Mouse (Mus musculus) frontal cortex, postnatal 10 days (tissue): Measurements from ENCODE around the gene Gal3st2c.
"Not testable (repeated sequence)": the region's sequence is repeated elsewhere in the genome, so short reads cannot be mapped to it uniquely, and the experiment has no call there.

Experiments
- DNase-seq, 2 experiments: peaks; one replicate each; pipeline ENCODE4 v3.0.0; 2022; ENCODE audit warnings: low spot score in 2 of 2, mixed read lengths in 1 of 2

Gal3st2c gene

GRCm38 (mm10) chr1:93990209-93990608 lies at the start of gene Gal3st2c:
TSS of gene Gal3st2c (plus strand) at chr1:93990509.
- not testable (repeated sequence) for DNase-seq

DNA sequence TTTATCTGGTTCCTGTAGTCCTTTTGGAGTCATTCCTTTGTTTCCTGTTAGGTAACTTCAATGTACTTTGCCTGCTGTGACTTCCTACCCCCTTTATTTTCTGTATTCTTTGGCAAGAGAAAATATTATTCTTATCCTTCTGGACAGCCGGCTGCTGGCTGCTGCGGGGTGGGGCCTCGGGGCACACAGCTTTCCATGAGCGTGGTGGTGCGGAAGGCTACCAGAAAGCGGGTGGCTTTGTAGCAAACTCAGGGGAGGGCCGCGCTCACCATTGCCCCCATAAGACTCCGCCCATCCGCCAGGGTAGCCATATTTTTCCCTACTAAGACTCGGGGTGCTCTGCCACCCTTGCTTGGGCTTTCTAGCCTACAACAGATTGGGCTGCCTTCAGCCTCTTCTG lies 41.2 kb upstream of the Gal3st2c start:
- DNase-seq, result not testable (repeated sequence)

GRCm38 (mm10) chr1:93966489-93966888 lies 23.8 kb upstream of the Gal3st2c start:
- DNase-seq, result not testable (repeated sequence)

DNA sequence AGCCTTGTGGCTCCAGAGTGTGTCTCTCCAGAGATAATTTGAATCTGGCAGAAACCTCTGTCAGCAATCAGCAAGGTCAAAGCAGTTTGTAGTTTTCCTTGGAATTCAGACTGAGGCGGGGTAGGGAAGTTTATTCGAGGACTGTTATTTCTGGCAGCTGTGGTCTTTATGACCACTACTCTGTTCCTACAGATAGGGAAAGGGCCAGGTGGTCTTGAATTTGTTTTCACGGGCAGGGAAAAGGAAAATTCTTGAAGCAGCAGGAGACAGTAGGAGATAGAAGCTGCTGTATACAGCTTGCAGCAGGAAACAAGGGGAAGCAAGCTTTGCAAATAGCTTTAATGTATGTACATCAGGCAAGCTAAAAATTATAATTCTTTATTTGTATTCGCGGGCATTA lies 19.9 kb upstream of the Gal3st2c start:
- not testable (repeated sequence) for DNase-seq

DNA sequence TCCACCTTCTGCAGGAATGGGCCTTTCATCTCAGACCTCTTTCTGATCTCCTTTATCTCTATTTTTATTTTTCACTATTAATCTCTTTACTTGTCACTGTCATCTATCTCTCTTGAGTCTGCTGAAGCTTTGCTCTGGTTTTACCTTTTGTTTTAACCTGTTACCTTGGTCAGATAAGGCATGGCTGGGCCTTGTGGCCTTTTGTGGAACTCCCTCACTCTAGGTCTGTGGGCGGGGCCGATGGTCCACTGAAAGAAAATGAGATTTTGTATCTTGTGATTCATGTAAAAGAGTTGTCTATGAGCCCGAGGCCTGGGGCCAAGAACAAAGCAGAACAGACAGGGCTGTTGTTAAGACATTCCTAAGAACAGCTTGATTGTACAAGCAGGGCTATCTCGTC lies 19.5 kb upstream of the Gal3st2c start:
- DNase-seq, result not testable (repeated sequence)

DNA sequence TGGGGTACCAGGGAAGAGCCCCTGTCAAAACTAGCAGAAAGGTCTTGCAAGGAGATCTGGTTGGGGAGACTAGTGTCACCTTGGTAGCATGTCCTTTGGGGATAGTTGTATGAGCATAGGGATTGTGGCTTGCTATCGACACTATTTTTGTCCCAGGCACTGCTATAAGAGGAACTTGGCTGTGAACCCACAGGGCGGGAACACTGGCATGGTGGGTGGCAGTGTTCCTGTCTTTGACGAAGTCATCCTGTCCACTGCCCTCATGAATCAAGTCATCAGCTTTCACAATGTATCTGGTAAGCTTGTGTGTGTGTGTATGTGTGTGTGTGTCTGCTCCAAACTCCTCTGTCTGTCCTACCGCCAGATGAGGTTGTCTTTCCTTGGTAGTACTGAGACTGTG lies 14.5 kb upstream of the Gal3st2c start:
- not testable (repeated sequence) for DNase-seq

DNA sequence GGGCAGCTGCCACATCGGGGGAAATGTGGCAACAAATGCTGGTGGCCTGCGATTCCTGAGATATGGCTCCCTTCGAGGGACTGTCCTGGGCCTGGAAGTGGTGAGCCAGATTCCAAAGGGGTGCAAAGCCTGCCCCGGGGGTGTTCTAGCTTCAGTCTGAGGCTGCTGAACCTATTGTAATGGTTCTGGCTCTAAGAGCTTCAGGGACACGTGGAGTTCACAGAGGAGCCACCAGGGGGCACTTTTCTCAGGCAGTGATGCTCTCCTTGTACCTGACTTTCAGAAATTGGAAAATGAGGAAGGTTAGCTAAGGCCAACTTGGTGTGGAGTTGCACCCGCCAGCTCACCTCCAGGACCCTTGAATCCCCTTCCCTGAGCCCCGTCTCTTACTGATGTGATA lies 12.0 kb upstream of the Gal3st2c start:
- not testable (repeated sequence) for DNase-seq

DNA sequence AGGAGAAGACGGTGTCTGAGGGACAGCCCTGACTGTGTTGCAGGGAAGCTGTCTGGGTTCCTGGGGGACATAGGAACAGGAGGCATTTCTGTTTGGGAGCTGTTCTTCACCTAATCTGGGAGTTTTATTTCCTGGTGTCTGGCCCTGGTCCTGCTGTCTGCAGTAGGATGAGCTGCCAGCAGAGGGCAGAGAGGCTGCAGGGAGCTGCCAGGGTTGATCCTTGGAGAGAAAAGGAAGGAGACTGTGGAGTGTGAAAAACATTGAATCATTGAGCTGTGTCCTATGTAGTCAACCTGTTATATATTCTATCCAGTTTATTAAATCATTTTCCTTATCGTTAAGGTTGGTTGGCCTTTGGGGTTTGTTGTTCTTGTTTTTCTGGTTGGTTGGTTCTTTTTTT lies 9.4 kb upstream of the Gal3st2c start:
- not testable (repeated sequence) for DNase-seq

GRCm38 (mm10) chr1:93986167-93986566 lies 4.1 kb upstream of the Gal3st2c start:
- DNase-seq, result no peak

GRCm38 (mm10) chr1:93988786-93989185 lies 1.5 kb upstream of the Gal3st2c start:
- DNase-seq, result no peak

- not testable (repeated sequence) for DNase-seq
Measured at GRCm38 (mm10) chr1:93991068-93991467, 759 bp downstream of the Gal3st2c start.

- DNase-seq, result not testable (repeated sequence)
Measured at GRCm38 (mm10) chr1:93991491-93991890, 1.2 kb downstream of the Gal3st2c start.

DNA sequence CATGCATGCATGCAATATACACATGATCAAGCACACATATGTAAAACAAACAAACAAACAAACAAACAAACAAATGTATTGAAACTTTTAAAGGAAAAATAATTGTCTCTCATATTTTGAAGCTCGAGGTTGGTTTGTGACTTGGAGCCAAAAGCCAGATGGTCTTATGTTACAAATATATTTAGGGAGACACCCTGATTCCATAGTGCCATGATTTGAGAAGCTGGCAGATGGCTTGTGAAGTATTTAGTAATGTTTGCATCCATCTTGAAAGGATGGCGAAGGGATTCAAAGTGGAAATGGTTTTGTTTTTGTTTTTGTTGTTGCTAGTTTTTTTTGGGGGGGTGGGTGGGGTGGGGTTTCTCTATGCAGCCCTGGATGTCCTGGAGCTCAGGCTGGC lies 10.7 kb downstream of the Gal3st2c start:
- DNase-seq, result no peak

DNA sequence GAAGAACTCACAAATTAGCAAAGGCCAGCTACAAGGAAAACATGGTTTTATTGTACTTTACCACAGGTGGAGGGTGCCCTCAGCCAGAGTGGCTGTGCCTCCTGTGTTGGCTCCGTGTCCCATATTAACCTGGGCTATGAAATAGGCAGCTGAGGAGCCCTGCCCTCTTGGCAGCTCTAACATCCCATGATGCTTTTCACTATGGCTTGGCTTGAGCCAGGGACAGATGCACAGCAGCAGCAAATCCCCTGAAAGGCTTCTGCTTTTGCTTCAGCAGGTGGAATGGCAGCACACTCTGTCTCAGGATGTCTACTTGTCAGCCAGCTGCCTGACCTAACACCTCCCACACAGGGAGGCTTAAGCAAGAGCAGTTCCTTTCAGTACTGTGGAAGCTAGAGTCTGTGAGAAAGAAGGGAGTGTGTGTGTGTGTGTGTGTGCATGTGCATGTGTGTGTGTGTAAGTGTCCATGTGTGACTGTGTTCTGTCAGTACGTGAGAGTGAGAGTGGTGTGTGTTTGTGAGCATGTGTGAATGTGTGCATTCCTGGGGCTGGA lies 15.7 kb downstream of the Gal3st2c start:
- peak in 1 of 2 experiments; percentile 32 for DNase-seq

GRCm38 (mm10) chr1:94008826-94009225 lies 18.5 kb downstream of the Gal3st2c start:
- peak; percentile 40 to 70 for DNase-seq

GRCm38 (mm10) chr1:94011643-94012042 lies 21.3 kb downstream of the Gal3st2c start:
- DNase-seq, result no peak

GRCm38 (mm10) chr1:94020151-94020550 lies 29.8 kb downstream of the Gal3st2c start, which contains the start of gene Neu4:
TSS of gene Neu4 (plus strand) at chr1:94020451.
- peak; percentile 14 to 29 for DNase-seq

DNA sequence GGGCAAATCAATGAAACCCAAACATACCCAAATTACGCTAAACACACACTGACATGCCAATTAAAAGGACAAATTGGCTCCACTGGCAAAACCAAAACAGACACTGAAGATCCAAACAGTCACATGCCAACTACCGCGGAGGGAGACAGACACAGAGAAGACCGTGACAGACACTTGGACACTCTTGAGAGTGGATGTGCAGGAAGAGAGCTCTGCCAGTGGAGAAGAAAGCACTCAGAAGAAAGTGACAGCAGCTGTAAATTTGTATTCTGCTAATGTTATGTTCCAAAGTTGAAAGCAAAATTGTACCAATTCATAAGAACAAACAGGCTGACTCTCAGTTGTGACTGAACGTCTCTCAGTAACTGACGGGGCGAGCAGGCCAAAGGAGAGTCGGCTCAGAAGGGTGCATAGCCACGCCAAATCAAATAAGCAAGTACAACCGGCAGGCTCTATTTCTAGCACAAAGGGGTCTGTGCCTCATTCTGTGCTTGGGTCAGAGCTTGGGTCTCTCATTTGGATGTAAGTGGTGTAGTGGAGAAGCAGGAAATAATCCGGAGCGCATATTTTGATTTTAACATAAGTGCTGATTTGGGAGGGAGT lies 37.3 kb downstream of the Gal3st2c start:
- DNase-seq, result no peak

GRCm38 (mm10) chr1:94028741-94029140 lies 38.4 kb downstream of the Gal3st2c start:
- DNase-seq, result no peak

DNA sequence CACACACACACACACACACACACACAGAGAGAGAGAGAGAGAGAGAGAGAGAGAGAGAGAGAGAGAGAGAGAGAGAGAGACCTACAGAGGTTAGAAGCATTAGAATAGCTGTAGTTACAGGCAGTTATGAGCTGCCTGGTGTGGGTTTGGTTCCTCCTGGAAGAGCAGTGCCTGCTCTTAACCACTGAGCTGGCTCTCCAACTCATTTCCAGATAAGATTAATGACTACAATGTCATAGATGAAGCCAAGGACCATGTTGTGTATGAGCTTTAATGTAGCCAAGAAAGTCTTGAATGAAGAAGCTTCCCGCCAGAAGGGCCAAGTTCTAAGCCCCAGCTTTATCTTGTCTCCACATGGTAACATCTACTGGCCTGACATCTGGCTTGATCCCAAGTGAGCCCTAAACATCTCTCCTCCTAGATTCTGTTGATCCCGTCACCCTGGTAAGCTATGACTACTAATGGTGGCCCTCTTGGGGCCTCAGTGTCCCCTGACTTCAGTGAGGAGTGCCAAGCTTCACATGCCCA lies 42.8 kb downstream of the Gal3st2c start:
- no peak for DNase-seq

DNA sequence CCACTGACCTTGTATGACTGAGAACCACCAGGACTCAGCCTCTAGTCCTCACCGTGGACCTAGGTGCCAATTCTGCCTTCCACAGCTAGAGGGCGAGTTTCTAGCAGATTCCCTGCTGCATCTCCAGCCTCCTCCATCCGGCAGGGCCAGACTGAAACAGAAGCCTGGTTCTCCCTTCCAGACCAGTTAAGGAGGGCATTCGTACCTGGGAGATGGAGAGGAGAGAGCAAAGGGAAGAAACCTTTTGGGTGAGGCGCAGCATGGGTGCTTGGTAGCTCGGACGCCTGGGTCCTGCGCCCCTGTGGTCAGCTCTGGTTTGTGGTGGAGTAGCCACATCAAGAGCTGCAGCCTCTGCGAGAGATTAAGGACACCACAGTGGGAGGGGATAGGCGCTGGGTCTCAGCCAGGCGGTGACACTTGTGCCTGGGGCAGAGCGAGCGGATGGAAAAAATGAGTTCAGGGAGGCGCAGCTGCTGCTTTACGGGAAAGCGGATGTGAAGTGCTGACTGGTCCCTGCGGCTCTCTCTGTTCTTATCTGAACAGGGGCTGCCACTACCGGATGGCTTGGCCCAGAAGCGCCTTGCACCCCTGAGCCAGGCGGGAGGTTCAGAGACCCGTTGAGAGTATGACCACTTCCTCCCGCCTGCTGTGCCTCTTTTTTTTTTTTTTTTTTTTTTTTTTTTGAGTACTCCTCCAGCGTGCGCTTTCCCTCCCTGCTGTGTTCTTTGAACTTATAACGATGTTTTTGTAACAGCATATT lies 44.9 kb downstream of the Gal3st2c start:
- peak; percentile 68 to 82 for DNase-seq

DNA sequence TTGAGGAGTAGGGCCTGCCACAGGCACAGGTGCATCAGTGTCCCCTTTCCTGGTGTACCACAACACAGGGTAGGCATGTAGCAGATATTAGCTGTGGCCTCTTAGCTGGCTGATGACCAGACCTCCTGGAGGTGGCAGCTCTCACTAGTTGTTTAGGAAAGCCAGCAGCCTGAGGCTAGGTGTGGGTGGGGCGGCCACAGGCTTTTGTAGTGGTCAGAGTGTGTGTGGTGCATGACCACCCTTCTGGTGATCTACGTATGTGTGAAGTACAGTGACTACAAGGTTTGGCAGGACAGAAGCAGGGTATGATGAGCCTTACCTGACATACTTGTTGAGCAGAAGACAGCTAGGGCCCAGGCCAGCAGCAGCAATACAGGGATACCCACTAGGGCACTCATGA lies 50.1 kb downstream of the Gal3st2c start:
- DNase-seq, result no peak

DNA sequence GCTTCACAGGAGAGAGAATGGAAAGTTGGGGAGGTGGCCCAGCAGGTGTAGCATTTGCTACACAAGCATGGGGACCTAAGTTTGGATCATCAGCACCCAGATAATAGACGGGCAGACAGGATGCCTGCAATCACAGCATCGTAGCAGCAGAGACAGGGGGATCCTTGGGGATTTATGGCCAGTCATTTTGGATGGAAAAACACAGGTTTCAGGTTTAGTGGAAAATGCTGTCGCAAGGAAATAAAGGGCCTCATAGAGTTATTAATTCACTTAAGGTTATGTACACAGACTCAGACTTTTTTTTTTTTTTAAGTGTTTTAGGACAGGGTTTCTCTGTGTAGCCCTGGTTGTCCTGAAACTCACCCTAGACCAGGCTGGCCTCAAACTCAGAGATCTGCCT lies 55.2 kb downstream of the Gal3st2c start:
- DNase-seq, result no peak
